Mouse (Mus musculus) inflammation-experienced regulatory T-cells, adult 16 weeks (primary cell): ENCODE measurements around the gene Ugt8a. TPM values are rescaled to one million over a fixed set of nuclear protein-coding genes. Genes with fewer than 3 reads are reported as not detected.

Source experiments
- polyA plus RNA-seq: library from polyadenylated mRNA; unstranded; fragments of 100-300 nt; shearing (Covaris generic); gene quantifications from one replicate; pipeline ENCODE4 v1.2.1, GENCODE M21; 2017

Ugt8a gene
- not detected for polyA plus RNA-seq

GRCm38 (mm10) chr3:125938092-125938755 lies at the start of gene Ugt8a:
Gene Ugt8a, minus strand, starts transcription at chr3:125938619.

